Mouse (Mus musculus) intestine, embryonic 14.5 days (tissue): ENCODE data around the gene Akap8. TPM values are rescaled to one million over a fixed set of nuclear protein-coding genes. Genes with fewer than 3 reads are reported as not detected.

Source experiments
- ATAC-seq: fragments of 200-750 bp; cut with Nextera tagmentation; replicated peaks from 2 replicates; pipeline ENCODE4 v1.8.0; 2017; ENCODE audit warnings: low read depth, moderate number of reproducible peaks, moderate TSS enrichment, moderate library complexity; ENCODE audit not compliant: low FRiP score, low TSS enrichment
- DNase-seq: peaks from one replicate; pipeline ENCODE4 v3.0.0-alpha.2; 2018; ENCODE audit warnings: low spot score
- H3K27ac ChIP-seq: fragments of 300-500 bp; sonication (generic); 2 replicates; pipeline ENCODE4 v1.5.1; 2014; ENCODE audit warnings: low read depth, mild to moderate bottlenecking, control low read depth
- H3K27me3 ChIP-seq: fragments of 300-500 bp; sonication (generic); replicated peaks from 2 replicates; pipeline ENCODE4 v1.6.1; 2014; ENCODE audit warnings: low read length, control low read depth; ENCODE audit not compliant: control insufficient read depth, insufficient read depth
- H3K36me3 ChIP-seq: fragments of 300-500 bp; sonication (generic); 2 replicates; pipeline ENCODE4 v1.6.1; 2014; ENCODE audit warnings: low read length, control low read depth; ENCODE audit not compliant: control insufficient read depth, insufficient read depth
- H3K4me1 ChIP-seq: fragments of 300-500 bp; sonication (generic); replicated peaks from 2 replicates; pipeline ENCODE4 v1.6.1; 2014; ENCODE audit warnings: low read length, control low read depth, mixed read lengths; ENCODE audit not compliant: control insufficient read depth, insufficient read depth
- H3K4me2 ChIP-seq: fragments of 300-500 bp; sonication (generic); 2 replicates; pipeline ENCODE4 v1.6.1; 2014; ENCODE audit warnings: low read length
- H3K4me3 ChIP-seq: fragments of 300-500 bp; sonication (generic); 2 replicates; pipeline ENCODE4 v1.5.1; 2014; ENCODE audit warnings: low read depth, low read length, control low read depth, mixed read lengths
- H3K9ac ChIP-seq: fragments of 300-500 bp; sonication (generic); 2 replicates; pipeline ENCODE4 v1.6.1; 2014; ENCODE audit warnings: mild to moderate bottlenecking, low read length
- H3K9me3 ChIP-seq: fragments of 300-500 bp; sonication (generic); 2 replicates; pipeline ENCODE4 v1.6.1; 2016; ENCODE audit warnings: low read length, control low read depth; ENCODE audit not compliant: control insufficient read depth
- WGBS: fragments of 180-500 bp; shearing (Covaris S2); extraction: QIAGEN DNeasy Blood & Tissue Kit; methylation state at CpG from one replicate; pipeline ENCODE4 v1.1.7; 2014; 5-methylcytosine and 5-hydroxymethylcytosine counted together
- polyA plus RNA-seq: library from polyadenylated mRNA; unstranded; fragments of >200 nt; fragmentation: Nextera tagmentation; extraction: Ambion mirVana; gene quantifications from 2 replicates; pipeline ENCODE4 v1.2.1, GENCODE M21; 2014

Akap8 gene
- polyA plus RNA-seq, 1 experiment from 2014 or later = 51.8 TPM

GRCm38 (mm10) chr17:32317032-32317431 lies 4.0 kb downstream of the Akap8 start:
- Histone ChIP-seq H3K4me2 (no peak overlapping the region), H3K27me3 (no peaks in the 10 kb centered on the region), H3K4me3 (no peak overlapping the region), H3K36me3 (peaks cover 65% of the 10 kb centered on the region), H3K4me1 (peaks cover 1% of the 10 kb centered on the region; the same call in 1 of the 2 replicates), H3K27ac (no peak overlapping the region), H3K9ac (no peak overlapping the region), H3K9me3 (no peaks in the 10 kb centered on the region)
- 96% methylated on average over 8 of the region's 8 CpGs for WGBS
- no peak for DNase-seq
- no peak for ATAC-seq

GRCm38 (mm10) chr17:32315560-32315959 lies 5.5 kb downstream of the Akap8 start:
- Histone ChIP-seq H3K27me3 (no peaks in the 10 kb centered on the region), H3K9me3 (no peaks in the 10 kb centered on the region), H3K4me3 (no peak overlapping the region), H3K27ac (no peak overlapping the region), H3K36me3 (peaks cover 79% of the 10 kb centered on the region), H3K4me1 (no peaks in the 10 kb centered on the region; the same call in 1 of the 2 replicates), H3K4me2 (no peak overlapping the region), H3K9ac (no peak overlapping the region)
- DNase-seq (no peak), ATAC-seq (no peak)
- 93% methylated on average over 5 of the region's 5 CpGs for WGBS

- Histone ChIP-seq H3K27me3 (no peaks in the 10 kb centered on the region), H3K36me3 (peaks cover 96% of the 10 kb centered on the region), H3K4me1 (no peaks in the 10 kb centered on the region; the same call in 1 of the 2 replicates), H3K4me2 (no peak overlapping the region), H3K9ac (no peak overlapping the region), H3K9me3 (no peaks in the 10 kb centered on the region), H3K4me3 (no peak overlapping the region), H3K27ac (no peak overlapping the region)
- 88% methylated on average over 5 of the region's 5 CpGs for WGBS
- ATAC-seq (no peak), DNase-seq (no peak)
Measured at GRCm38 (mm10) chr17:32313892-32314291, 7.1 kb downstream of the Akap8 start.

- WGBS = 97% methylated on average over 8 of the region's 8 CpGs
- no peaks in the 10 kb centered on the region for H3K9me3 ChIP-seq
- no peak overlapping the region for H3K27ac ChIP-seq
- ATAC-seq (no peak), DNase-seq (no peak)
- peaks cover 100% of the 10 kb centered on the region for H3K36me3 ChIP-seq
- H3K4me2 ChIP-seq = no peak overlapping the region
- H3K9ac ChIP-seq = no peak overlapping the region
- no peaks in the 10 kb centered on the region for H3K27me3 ChIP-seq
- H3K4me3 ChIP-seq = no peak overlapping the region
- no peaks in the 10 kb centered on the region for H3K4me1 ChIP-seq
Measured at GRCm38 (mm10) chr17:32312801-32313200, 8.2 kb downstream of the Akap8 start.

GRCm38 (mm10) chr17:32307963-32308362 lies 13.1 kb downstream of the Akap8 start:
- Histone ChIP-seq H3K27ac (no peak overlapping the region), H3K27me3 (no peaks in the 10 kb centered on the region)
- ATAC-seq = no peak

GRCm38 (mm10) chr17:32298125-32298524 lies 22.9 kb downstream of the Akap8 start:
- no peak overlapping the region for H3K4me3 ChIP-seq
- no peaks in the 10 kb centered on the region for H3K9me3 ChIP-seq
- H3K36me3 ChIP-seq = no peaks in the 10 kb centered on the region
- H3K4me2 ChIP-seq = no peak overlapping the region
- H3K9ac ChIP-seq = no peak overlapping the region
- H3K27me3 ChIP-seq = no peaks in the 10 kb centered on the region
- H3K4me1 ChIP-seq = no peaks in the 10 kb centered on the region
- no peak overlapping the region for H3K27ac ChIP-seq
- WGBS = 82% methylated on average over 1 of the region's 1 CpGs
- DNase-seq (no peak), ATAC-seq (no peak)

More at GRCm38 (mm10) chr17:32307963-32308362, 13.1 kb downstream of the Akap8 start:
- WGBS = 87% methylated on average over 4 of the region's 4 CpGs
- DNase-seq = no peak
- no peak overlapping the region for H3K4me2 ChIP-seq
- no peak overlapping the region for H3K4me3 ChIP-seq
- peaks cover 95% of the 10 kb centered on the region for H3K36me3 ChIP-seq
- no peak overlapping the region for H3K9ac ChIP-seq
- H3K9me3 ChIP-seq = no peaks in the 10 kb centered on the region
- no peaks in the 10 kb centered on the region for H3K4me1 ChIP-seq

GRCm38 (mm10) chr17:32295901-32296300 lies 25.1 kb downstream of the Akap8 start:
- no peak for ATAC-seq
- DNase-seq = no peak
- H3K36me3 ChIP-seq = no peaks in the 10 kb centered on the region
- no peak overlapping the region for H3K4me2 ChIP-seq
- no peak overlapping the region for H3K4me3 ChIP-seq
- WGBS = 72% methylated on average over 2 of the region's 2 CpGs
- no peaks in the 10 kb centered on the region for H3K27me3 ChIP-seq
- no peaks in the 10 kb centered on the region for H3K9me3 ChIP-seq
- H3K9ac ChIP-seq = no peak overlapping the region
- no peaks in the 10 kb centered on the region for H3K4me1 ChIP-seq
- H3K27ac ChIP-seq = no peak overlapping the region

- H3K4me3 ChIP-seq = no peak overlapping the region
Measured at GRCm38 (mm10) chr17:32295160-32295559, 25.9 kb downstream of the Akap8 start.

GRCm38 (mm10) chr17:32285138-32285670 lies 35.8 kb downstream of the Akap8 start:
- Histone ChIP-seq H3K9ac (peak overlapping the region; percentile 95), H3K36me3 (no peaks in the 10 kb centered on the region), H3K4me2 (peak overlapping the region; percentile 76), H3K27ac (peak overlapping the region; percentile 99), H3K4me1 (peaks cover 15% of the 10 kb centered on the region), H3K9me3 (no peaks in the 10 kb centered on the region), H3K27me3 (no peaks in the 10 kb centered on the region), H3K4me3 (peak overlapping the region; percentile 94)
- 44% methylated on average over 6 of the region's 6 CpGs for WGBS
- no peak for ATAC-seq
- DNase-seq = no peak

More at GRCm38 (mm10) chr17:32295160-32295559, 25.9 kb downstream of the Akap8 start:
- Histone ChIP-seq H3K27ac (no peak overlapping the region), H3K4me1 (no peaks in the 10 kb centered on the region), H3K4me2 (no peak overlapping the region), H3K9me3 (no peaks in the 10 kb centered on the region), H3K36me3 (no peaks in the 10 kb centered on the region), H3K27me3 (no peaks in the 10 kb centered on the region), H3K9ac (no peak overlapping the region)
- ATAC-seq = no peak
- WGBS = 78% methylated on average over 4 of the region's 4 CpGs
- DNase-seq = no peak
